Mouse (Mus musculus) liver, adult 2 months (tissue): ENCODE measurements around the gene Memo1.

Experiments used
- CTCF ChIP-seq: fragments of 200-500 bp; IDR thresholded peaks from 2 replicates; pipeline ENCODE4 v1.5.1; 2011; ENCODE audit warnings: low read depth, low read length, control low read depth
- POLR2A ChIP-seq: fragments of 200-500 bp; IDR thresholded peaks from 2 replicates; pipeline ENCODE4 v1.6.1; 2011; ENCODE audit warnings: low read length, control low read depth; ENCODE audit not compliant: insufficient read depth; ENCODE audit errors: extremely low read depth

DNA sequence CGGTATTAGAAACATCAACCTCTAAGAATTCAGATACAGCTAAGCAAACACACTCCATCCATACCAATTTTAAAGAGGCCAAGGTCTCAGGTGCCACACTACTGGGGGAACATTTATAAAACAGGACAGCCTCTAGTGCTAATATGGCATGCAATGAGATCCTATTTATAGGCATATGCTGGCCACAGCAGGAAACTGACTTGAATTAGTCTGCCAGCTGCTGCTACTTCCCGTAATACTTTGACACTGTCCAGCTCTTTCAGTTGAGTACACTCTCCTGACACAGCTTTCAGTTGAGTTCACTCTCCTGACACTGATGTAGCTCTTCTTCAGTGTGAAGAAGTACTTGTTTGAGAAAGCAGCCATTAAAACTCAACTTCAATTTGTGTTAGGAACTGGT, 99.4 kb downstream of the Memo1 start:
- TF ChIP-seq CTCF, result no peak
- no peak for TF ChIP-seq POLR2A
